Mouse (Mus musculus): Measurements from ENCODE around the gene Atic. TPM values are rescaled to one million over a fixed set of nuclear protein-coding genes. Genes with fewer than 3 reads are reported as not detected.

Gene Atic
- polyA plus RNA-seq, 1 experiment from 2014 or later, result 76.1 TPM

Other genes with a start within 250 kb of the Atic start
- gene Abca12, start 142.2 kb upstream of the Atic start, polyA plus RNA-seq (2015; fragmentation: Nextera tagmentation; extraction: Ambion mirVana), result 0.25 and 0.30 TPM in 2 replicates
- gene Fn1, start 96.0 kb downstream of the Atic start, polyA plus RNA-seq (2015; fragmentation: Nextera tagmentation; extraction: Ambion mirVana), result 187 and 225 TPM in 2 replicates

All from embryonic facial prominence, embryonic 13.5 days (tissue).